Mouse (Mus musculus): ENCODE measurements around the gene Sult1a1. TPM values are rescaled to one million over a fixed set of nuclear protein-coding genes. Genes with fewer than 3 reads are reported as not detected.
A peak's percentile ranks its signal among the peaks of the same experiment; 100 is the strongest.

The Sult1a1 gene
- polyA plus RNA-seq, 1 experiment from 2014 or later, result 58.4 TPM

DNA sequence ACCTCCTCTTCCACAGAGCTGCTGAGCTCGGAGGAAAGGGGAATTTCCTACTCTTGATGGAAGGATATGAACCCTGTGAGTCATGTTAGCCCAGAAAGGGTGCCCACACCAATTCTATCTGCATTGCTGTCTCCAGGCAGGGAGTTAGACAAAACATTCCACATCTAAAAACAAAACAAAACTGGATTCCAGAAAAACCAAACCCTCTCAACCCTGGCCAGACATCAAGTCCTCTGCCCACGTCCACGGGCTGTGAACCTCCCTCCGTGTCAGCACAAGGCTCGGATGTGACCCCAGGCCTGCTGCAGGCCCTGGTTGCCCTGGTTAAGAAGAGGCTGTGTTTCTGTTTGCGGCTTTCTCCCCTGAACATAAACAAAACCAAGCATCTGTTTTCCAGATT lies 48.1 kb downstream of the Sult1a1 start:
- no peaks in the 10 kb centered on the region for H3K9me3 ChIP-seq (ENCODE audit: low read length)
- H3K4me1 ChIP-seq (ENCODE audit: insufficient read depth, low read depth, low read length), result peaks cover 3% of the 10 kb centered on the region; the same call in 1 of the 2 replicates
- H3K27me3 ChIP-seq (replicated peaks; ENCODE audit: insufficient read depth, low read length), result no peaks in the 10 kb centered on the region
- no peak overlapping the region for H3K4me3 ChIP-seq (ENCODE audit: low read depth, low read length)
- no peak for TF ChIP-seq EP300 (IDR thresholded peaks at IDR 0.05)
- TF ChIP-seq CTCF (IDR thresholded peaks at IDR 0.05), result no peak
- H3K36me3 ChIP-seq (ENCODE audit: insufficient read depth, low read length), result no peaks in the 10 kb centered on the region
- no peak for ATAC-seq
- H3K9ac ChIP-seq (replicated peaks; ENCODE audit: low read depth), result no peak overlapping the region
- 49% methylated on average over 6 of the region's 6 CpGs for WGBS
- H3K27ac ChIP-seq (ENCODE audit: low read length), result peak overlapping the region; percentile 38
- peak; percentile 33 for DNase-seq (ENCODE audit: low spot score)
- H3K4me2 ChIP-seq (replicated peaks; ENCODE audit: low read depth, low read length), result no peak overlapping the region

DNA sequence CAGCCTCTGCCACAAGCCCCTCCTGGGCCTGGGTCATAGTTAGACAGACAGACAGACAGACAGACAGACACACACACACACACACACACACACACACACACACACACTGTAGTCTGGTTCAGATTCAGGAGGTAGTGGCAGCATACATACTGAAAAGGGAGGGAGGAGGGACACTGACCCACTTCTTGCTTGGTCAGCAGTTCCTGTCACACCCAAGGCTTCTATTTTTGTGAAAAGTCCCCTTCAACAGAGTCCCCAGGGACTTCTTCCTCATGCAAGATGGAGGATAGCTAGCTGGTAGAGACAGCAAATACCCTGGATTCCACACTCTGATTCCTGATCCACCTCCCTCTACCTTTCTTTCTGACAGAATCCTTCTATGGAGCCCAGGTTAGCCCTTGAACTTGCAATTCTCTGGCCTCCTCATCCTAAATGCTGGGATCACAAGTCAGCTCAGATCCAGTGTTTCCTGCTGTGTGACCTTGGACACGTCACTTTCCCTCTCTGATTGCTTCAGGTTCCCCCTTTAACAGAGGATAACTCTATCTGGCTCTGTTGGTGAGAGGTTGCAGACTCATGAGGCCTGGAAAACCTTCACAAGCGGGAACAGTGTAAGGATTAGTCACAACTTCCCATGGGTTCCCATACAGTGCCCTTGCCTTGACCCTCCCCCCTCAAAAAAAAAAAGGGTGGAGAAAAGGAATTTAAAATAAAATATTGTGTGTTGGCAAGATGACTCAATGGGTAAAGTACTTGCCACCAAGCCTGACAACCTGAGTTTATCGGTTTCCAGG lies 50.2 kb downstream of the Sult1a1 start:
- ATAC-seq, result no peak; the same call in 1 of the 2 replicates
- Histone ChIP-seq H3K36me3 (ENCODE audit: insufficient read depth, low read length) (no peaks in the 10 kb centered on the region), H3K27me3 (replicated peaks; ENCODE audit: insufficient read depth, low read length) (no peaks in the 10 kb centered on the region), H3K27ac (ENCODE audit: low read length) (peak overlapping the region; percentile 65), H3K4me1 (ENCODE audit: insufficient read depth, low read depth, low read length) (peaks cover 7% of the 10 kb centered on the region), H3K4me3 (ENCODE audit: low read depth, low read length) (0 out of 2 replicates have a peak overlapping the region, but pooled peaks have one; percentile 36), H3K4me2 (replicated peaks; ENCODE audit: low read depth, low read length) (no peak overlapping the region), H3K9me3 (ENCODE audit: low read length) (no peaks in the 10 kb centered on the region), H3K9ac (replicated peaks; ENCODE audit: low read depth) (no peak overlapping the region)
- no peak for TF ChIP-seq CTCF (IDR thresholded peaks at IDR 0.05)
- TF ChIP-seq EP300 (IDR thresholded peaks at IDR 0.05), result no peak
- 74% methylated on average over 3 of the region's 3 CpGs for WGBS
- DNase-seq (ENCODE audit: low spot score), result peak; percentile 45

DNA sequence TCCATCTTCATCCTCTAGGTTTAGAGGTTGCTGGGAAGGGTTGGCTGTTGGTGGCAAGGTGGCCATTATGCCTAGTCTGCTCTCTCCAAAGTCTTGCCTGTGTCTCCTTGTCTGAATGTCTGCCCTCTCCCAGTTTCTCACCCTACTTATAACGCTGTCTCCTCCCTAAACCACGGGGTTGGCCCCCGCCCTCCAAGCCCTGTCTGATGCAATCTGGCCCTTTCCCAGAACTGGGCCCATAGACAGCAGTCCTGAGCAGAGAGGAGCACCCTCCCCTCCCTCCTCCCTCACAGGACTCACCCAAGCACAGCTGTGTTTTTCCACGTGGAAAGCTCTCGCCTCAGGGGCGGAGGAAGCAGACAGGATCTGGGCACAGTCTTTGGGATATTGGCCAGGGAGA lies 50.9 kb downstream of the Sult1a1 start:
- Histone ChIP-seq H3K4me1 (ENCODE audit: insufficient read depth, low read depth, low read length) (peaks cover 7% of the 10 kb centered on the region), H3K9me3 (ENCODE audit: low read length) (no peaks in the 10 kb centered on the region), H3K27ac (ENCODE audit: low read length) (peak overlapping the region; percentile 65), H3K36me3 (ENCODE audit: insufficient read depth, low read length) (no peaks in the 10 kb centered on the region), H3K9ac (replicated peaks; ENCODE audit: low read depth) (peak overlapping the region; percentile 35), H3K27me3 (replicated peaks; ENCODE audit: insufficient read depth, low read length) (no peaks in the 10 kb centered on the region), H3K4me3 (ENCODE audit: low read depth, low read length) (peak overlapping the region; percentile 36), H3K4me2 (replicated peaks; ENCODE audit: low read depth, low read length) (peak overlapping the region; percentile 52)
- TF ChIP-seq EP300 (IDR thresholded peaks at IDR 0.05) (peak; percentile 65; the same call in 1 of the 2 replicates), CTCF (IDR thresholded peaks at IDR 0.05) (no peak)
- WGBS, result 12% methylated on average over 6 of the region's 6 CpGs
- ATAC-seq (peak; percentile 93), DNase-seq (ENCODE audit: low spot score) (peak; percentile 95)

DNA sequence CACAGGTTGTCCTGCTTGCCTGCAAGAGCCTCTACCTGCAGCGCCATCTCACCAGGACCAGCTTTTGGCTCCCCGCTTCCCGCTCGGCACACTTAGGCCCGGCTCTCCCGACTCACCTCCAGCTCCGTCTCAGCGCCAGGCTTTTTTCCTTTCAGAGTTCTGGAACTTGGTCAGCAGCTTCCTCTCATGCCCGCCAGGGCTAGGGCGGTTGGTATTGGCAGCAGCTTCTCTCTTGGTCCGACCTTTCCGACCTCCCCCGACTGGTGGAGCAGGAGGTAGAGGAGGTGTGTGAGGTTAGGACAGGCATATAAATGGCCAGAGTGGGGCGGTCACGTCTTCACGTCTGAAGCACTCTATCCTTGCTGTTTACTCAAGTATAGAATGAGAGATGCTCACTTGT lies 51.5 kb downstream of the Sult1a1 start:
- WGBS, result 42% methylated on average over 16 of the region's 16 CpGs
- peak overlapping the region; percentile 36 for H3K4me3 ChIP-seq (ENCODE audit: low read depth, low read length)
- peaks cover 7% of the 10 kb centered on the region for H3K4me1 ChIP-seq (ENCODE audit: insufficient read depth, low read depth, low read length)
- H3K27ac ChIP-seq (ENCODE audit: low read length), result peak overlapping the region; percentile 65
- 0 out of 2 replicates have a peak, but pooled peaks have one; percentile 4 for ATAC-seq
- H3K27me3 ChIP-seq (replicated peaks; ENCODE audit: insufficient read depth, low read length), result no peaks in the 10 kb centered on the region
- H3K36me3 ChIP-seq (ENCODE audit: insufficient read depth, low read length), result no peaks in the 10 kb centered on the region
- peak overlapping the region; percentile 52 for H3K4me2 ChIP-seq (replicated peaks; ENCODE audit: low read depth, low read length)
- peak; percentile 39 for DNase-seq (ENCODE audit: low spot score)
- TF ChIP-seq EP300 (IDR thresholded peaks at IDR 0.05) (no peak), CTCF (IDR thresholded peaks at IDR 0.05) (0 out of 2 replicates have a peak, but pooled peaks have one; percentile 14)
- H3K9me3 ChIP-seq (ENCODE audit: low read length), result no peaks in the 10 kb centered on the region
- peak overlapping the region; percentile 35 for H3K9ac ChIP-seq (replicated peaks; ENCODE audit: low read depth)

DNA sequence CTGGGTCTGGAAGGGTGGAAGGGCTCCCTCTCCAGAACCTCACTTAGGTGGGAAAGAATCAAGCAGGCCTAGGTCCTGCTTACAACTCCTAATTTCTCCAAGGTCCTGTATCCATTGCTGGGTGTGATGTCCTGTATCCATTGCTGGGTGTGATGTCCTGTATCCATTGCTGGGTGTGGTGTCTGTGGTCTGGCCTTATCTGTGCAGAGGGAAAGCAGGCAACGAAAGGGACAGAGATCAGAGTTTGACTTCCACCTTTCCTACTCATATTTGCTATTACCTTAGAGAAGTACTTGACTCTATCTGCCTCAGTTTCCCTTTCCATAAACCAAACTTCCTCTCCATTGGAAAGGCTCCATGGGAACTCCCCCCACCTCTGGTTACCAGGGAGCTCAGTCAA lies 52.9 kb downstream of the Sult1a1 start:
- Histone ChIP-seq H3K36me3 (ENCODE audit: insufficient read depth, low read length) (no peaks in the 10 kb centered on the region), H3K27me3 (replicated peaks; ENCODE audit: insufficient read depth, low read length) (no peaks in the 10 kb centered on the region), H3K4me2 (replicated peaks; ENCODE audit: low read depth, low read length) (peak overlapping the region; percentile 52), H3K9ac (replicated peaks; ENCODE audit: low read depth) (no peak overlapping the region), H3K4me3 (ENCODE audit: low read depth, low read length) (no peak overlapping the region), H3K9me3 (ENCODE audit: low read length) (no peaks in the 10 kb centered on the region), H3K4me1 (ENCODE audit: insufficient read depth, low read depth, low read length) (peaks cover 7% of the 10 kb centered on the region), H3K27ac (ENCODE audit: low read length) (no peak overlapping the region)
- TF ChIP-seq CTCF (IDR thresholded peaks at IDR 0.05) (no peak), EP300 (IDR thresholded peaks at IDR 0.05) (no peak)
- WGBS, result 63% methylated on average over 1 of the region's 1 CpGs
- ATAC-seq, result no peak
- DNase-seq (ENCODE audit: low spot score), result no peak

Other genes starting within 250 kb of the Sult1a1 start
- gene Rabep2, start 247.7 kb downstream of the Sult1a1 start, polyA plus RNA-seq (2015; fragmentation: Nextera tagmentation; extraction: Ambion mirVana), result 27.3 and 28.3 TPM in 2 replicates
- 0.14 and 0.29 TPM in 2 replicates for gene Atp2a1, start 213.3 kb downstream of the Sult1a1 start, polyA plus RNA-seq (2015; fragmentation: Nextera tagmentation; extraction: Ambion mirVana)
- 25.6 and 28.6 TPM in 2 replicates for gene Sh2b1, start 201.0 kb downstream of the Sult1a1 start, polyA plus RNA-seq (2015; fragmentation: Nextera tagmentation; extraction: Ambion mirVana)
- gene Tufm, start 189.1 kb downstream of the Sult1a1 start, polyA plus RNA-seq (2015; fragmentation: Nextera tagmentation; extraction: Ambion mirVana), result 47.3 and 49.7 TPM in 2 replicates
- gene Atxn2l, start 173.0 kb downstream of the Sult1a1 start, polyA plus RNA-seq (2015; fragmentation: Nextera tagmentation; extraction: Ambion mirVana), result 22.1 and 24.5 TPM in 2 replicates
- gene Eif3c, start 110.0 kb downstream of the Sult1a1 start, polyA plus RNA-seq (2015; fragmentation: Nextera tagmentation; extraction: Ambion mirVana), result 141 and 154 TPM in 2 replicates
- 3.9 and 4.1 TPM in 2 replicates for gene Apobr, start 91.5 kb downstream of the Sult1a1 start, polyA plus RNA-seq (2015; fragmentation: Nextera tagmentation; extraction: Ambion mirVana)
- 33.0 and 38.3 TPM in 2 replicates for gene Cln3, start 90.6 kb downstream of the Sult1a1 start, polyA plus RNA-seq (2015; fragmentation: Nextera tagmentation; extraction: Ambion mirVana)
- gene Il27, start 81.5 kb downstream of the Sult1a1 start, polyA plus RNA-seq (2015; fragmentation: Nextera tagmentation; extraction: Ambion mirVana), result 0.31 TPM in 1 of 2 replicates, not detected in the other
- 266 and 308 TPM in 2 replicates for gene Nupr1, start 45.6 kb downstream of the Sult1a1 start, polyA plus RNA-seq (2015; fragmentation: Nextera tagmentation; extraction: Ambion mirVana)
- gene Sgf29, start 27.1 kb downstream of the Sult1a1 start, polyA plus RNA-seq (2015; fragmentation: Nextera tagmentation; extraction: Ambion mirVana), result 42.9 and 49.5 TPM in 2 replicates
- gene Bola2, start 19.0 kb upstream of the Sult1a1 start, polyA plus RNA-seq (2015; fragmentation: Nextera tagmentation; extraction: Ambion mirVana), result 76.1 and 77.4 TPM in 2 replicates
- gene Slx1b, start 19.4 kb upstream of the Sult1a1 start, polyA plus RNA-seq (2015; fragmentation: Nextera tagmentation; extraction: Ambion mirVana), result 9.2 and 10.4 TPM in 2 replicates
- gene Coro1a, start 31.4 kb upstream of the Sult1a1 start, polyA plus RNA-seq (2015; fragmentation: Nextera tagmentation; extraction: Ambion mirVana), result 61.4 and 65.3 TPM in 2 replicates
- gene Mapk3, start 83.2 kb upstream of the Sult1a1 start, polyA plus RNA-seq (2015; fragmentation: Nextera tagmentation; extraction: Ambion mirVana), result 180 and 183 TPM in 2 replicates
- gene Gdpd3, start 89.9 kb upstream of the Sult1a1 start, polyA plus RNA-seq (2015; fragmentation: Nextera tagmentation; extraction: Ambion mirVana), result 3.4 and 4.1 TPM in 2 replicates
- gene Ypel3, start 100.5 kb upstream of the Sult1a1 start, polyA plus RNA-seq (2015; fragmentation: Nextera tagmentation; extraction: Ambion mirVana), result 325 and 340 TPM in 2 replicates
- 0.56 and 0.74 TPM in 2 replicates for gene Tbx6, start 105.1 kb upstream of the Sult1a1 start, polyA plus RNA-seq (2015; fragmentation: Nextera tagmentation; extraction: Ambion mirVana)
- gene Ppp4c, start 116.1 kb upstream of the Sult1a1 start, polyA plus RNA-seq (2015; fragmentation: Nextera tagmentation; extraction: Ambion mirVana), result 150 and 151 TPM in 2 replicates
- gene Fam57b, start 121.2 kb upstream of the Sult1a1 start, polyA plus RNA-seq (2015; fragmentation: Nextera tagmentation; extraction: Ambion mirVana), result 0.13 and 0.19 TPM in 2 replicates
- not detected in 2 replicates for gene 4930451I11Rik, start 155.2 kb upstream of the Sult1a1 start, polyA plus RNA-seq (2015; fragmentation: Nextera tagmentation; extraction: Ambion mirVana)
- gene Doc2a, start 171.0 kb upstream of the Sult1a1 start, polyA plus RNA-seq (2015; fragmentation: Nextera tagmentation; extraction: Ambion mirVana), result 0.20 and 0.33 TPM in 2 replicates
- 8.4 and 9.3 TPM in 2 replicates for gene Hirip3, start 185.5 kb upstream of the Sult1a1 start, polyA plus RNA-seq (2015; fragmentation: Nextera tagmentation; extraction: Ambion mirVana)
- 52.2 and 54.7 TPM in 2 replicates for gene Ino80e, start 185.9 kb upstream of the Sult1a1 start, polyA plus RNA-seq (2015; fragmentation: Nextera tagmentation; extraction: Ambion mirVana)
- gene Taok2, start 208.3 kb upstream of the Sult1a1 start, polyA plus RNA-seq (2015; fragmentation: Nextera tagmentation; extraction: Ambion mirVana), result 36.1 and 39.0 TPM in 2 replicates
- 42.5 and 45.0 TPM in 2 replicates for gene Tmem219, start 246.5 kb upstream of the Sult1a1 start, polyA plus RNA-seq (2015; fragmentation: Nextera tagmentation; extraction: Ambion mirVana)

Measured in lung, postnatal 0 days (tissue).